Mouse (Mus musculus) kidney, adult 18-20 months (tissue): ENCODE data around the gene Nr2f6.
"Not testable (repeated sequence)": the region's sequence is repeated elsewhere in the genome, so short reads cannot be mapped to it uniquely, and the experiment has no call there.

Experiments
- DNase-seq: peaks from one replicate; pipeline ENCODE4 v3.0.0; 2021

Nr2f6 gene

DNA sequence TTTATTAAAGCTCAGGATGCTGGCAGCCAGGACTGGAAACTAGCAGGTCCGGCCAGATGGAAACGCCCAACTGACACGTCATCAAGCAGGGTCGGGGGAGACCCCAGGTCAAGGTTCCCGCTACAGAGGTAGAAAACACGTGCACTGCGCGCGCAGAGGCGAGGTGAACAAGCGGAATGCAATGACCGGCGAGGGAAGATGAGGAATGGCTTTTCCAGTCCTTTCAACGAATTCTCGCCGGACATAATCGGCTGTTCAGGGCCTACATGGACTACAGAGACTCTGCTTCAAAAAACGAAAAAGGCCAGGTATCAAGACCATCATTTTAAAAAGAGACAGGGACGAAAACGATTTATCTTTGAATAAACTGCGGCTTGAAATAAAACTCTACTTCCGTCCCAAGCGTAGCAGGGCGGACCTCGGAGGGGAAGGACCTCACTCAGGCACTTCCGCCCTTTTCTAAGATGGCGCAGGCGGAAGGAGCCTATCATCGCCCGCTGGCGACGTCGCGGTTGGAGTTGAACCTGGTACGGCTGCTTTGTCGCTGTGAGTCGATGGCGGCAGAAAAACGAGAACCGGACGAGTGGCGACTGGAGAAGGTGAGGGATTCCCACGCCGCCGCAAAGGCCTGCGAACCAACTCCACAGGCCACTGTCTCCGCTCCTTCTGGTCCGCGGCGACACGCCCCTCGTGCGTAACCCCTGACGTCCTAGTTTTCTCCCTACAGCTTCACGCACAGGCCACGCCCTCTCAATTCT, 14.8 kb downstream of the Nr2f6 start, which contains the start of gene Use1:
Use1 (plus strand) TSS at position 78 of the 758 bp plus-strand sequence.
- peak; percentile 97 for DNase-seq

DNA sequence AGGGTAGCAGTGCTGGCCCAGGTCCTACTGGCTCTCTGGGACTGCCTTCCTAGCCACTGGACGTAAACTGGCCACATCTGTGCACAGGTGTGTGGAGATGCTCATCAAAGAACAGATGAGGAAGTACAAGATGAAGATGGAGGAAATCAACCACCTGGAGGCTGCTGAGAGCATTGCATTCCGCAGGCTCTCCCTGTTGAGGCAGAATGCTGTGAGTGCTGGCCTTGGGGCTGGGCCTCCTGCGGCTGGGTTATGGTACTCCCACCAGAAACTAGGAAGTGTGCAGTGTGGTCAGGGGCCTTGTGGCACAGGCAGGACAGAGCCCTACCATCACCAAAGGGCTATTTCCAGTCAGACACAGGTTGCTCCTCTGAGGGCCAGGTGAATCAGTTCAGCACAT, 23.7 kb downstream of the Nr2f6 start:
- no peak for DNase-seq

DNA sequence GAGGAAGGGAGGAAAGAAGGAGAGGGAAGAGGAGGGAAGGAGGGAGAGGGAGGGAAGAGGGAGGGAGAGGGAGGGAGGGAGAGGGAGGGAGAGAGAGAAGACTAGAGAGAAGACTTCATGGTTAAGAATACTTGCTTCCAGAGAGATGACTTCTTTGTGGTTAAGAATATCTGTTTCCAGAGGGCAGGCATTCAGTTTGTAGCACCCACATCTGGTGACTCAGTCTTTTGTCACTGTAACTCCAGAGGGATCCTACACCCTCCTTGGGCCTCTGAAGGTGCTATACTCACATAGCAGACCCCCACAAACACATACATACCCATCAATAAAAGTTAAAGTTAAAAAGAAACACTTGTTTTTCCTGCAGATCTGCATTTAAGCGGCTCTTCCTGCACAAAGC, 30.2 kb downstream of the Nr2f6 start:
- DNase-seq, result no peak

DNA sequence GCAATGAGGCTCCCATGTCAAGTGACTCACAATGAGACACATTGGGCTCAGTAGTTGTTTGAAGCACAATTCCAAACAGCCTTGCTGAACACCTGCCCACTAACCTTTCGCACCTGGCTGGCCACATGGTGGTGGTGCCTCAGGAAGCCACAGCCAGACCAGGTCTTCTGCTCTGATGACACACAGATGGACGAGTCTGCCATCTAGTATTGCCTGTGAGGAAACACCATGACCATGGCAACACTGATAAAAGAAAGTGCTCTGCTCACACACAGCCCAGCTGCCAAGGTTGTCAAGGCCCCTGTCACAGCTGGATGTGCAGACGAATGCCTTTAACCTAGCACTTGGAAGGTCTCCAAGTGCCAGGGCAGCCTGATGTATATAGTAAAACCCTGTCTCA, 30.6 kb downstream of the Nr2f6 start:
- DNase-seq, result no peak

DNA sequence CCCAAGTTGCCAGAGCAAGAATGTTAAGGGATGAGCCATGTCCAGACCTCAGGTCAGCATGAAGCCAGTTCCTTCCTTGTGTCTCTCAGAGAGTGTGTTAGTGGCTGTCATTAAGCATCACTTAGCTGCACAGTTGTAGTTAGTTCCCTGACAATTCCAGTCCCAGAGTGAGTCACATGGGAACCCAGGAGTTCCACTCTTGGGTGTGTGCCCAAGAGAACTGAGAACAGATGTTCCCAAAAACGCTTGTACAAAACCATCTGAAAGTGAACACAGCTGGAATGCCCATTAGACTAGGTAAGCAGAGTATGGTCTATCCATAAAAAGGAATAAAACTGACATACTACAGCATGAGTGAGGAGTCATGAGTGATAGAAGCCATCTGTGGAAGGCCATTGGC, 35.2 kb downstream of the Nr2f6 start:
- DNase-seq, result no peak

DNA sequence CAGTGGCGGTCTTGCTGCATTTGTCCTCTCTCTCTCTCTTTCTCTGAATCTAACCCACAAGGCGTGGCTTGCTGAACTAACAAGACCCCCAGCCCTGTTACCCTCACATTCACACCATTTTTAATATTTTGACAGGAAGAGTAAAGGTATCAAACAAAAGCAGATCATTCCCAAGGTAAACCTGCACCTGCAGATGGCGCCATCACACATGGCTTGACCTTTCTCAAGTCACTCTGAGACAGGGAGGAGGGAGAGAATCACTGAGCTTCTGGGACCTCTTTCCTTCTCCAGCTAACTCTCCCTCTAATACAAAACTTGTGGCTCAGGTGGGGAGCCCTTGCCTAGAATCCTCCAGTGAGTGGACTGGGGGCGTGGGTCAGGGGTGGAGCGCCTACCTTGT, 41.1 kb downstream of the Nr2f6 start:
- peak; percentile 48 for DNase-seq

DNA sequence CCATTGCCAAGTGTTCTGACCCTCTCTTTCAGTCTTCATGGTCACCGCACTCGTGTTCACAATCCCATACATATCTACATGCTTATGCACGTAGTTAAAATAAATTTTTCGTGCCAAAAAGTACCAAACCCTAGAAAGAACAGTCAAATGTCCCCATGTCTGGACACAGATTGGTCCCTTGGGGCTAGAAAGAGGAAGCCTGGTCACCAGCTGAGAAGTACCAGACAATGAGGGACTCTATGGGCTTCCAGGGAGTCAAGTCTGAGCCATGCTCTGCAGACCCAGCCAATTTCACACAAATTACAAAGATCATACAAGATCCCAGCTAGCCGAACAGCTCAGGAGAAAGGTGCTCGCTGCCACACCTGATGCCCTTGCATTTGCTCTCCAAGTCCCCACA, 43.9 kb downstream of the Nr2f6 start:
- DNase-seq, result not testable (repeated sequence)

DNA sequence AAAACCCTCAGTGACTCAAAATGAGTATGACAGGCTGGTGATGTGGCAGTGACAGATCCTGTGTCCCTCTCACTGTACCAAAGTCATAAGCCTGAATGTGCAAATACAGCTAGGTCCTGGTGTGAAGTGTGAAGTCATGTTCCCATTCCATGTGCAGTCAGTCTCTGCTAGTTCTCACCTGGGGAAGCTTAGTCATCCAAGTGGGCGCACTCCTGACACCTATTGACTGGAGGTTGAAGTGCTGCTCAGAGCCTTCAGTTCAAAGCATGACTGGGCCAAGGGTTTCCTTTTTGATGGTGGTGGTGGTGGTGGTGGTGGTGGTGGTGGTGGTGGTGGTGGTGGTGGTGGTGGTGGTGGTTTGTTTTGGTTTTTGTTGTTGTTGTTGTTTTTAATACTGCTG, 56.9 kb downstream of the Nr2f6 start:
- DNase-seq, result peak; percentile 49
